Mouse (Mus musculus) kidney, embryonic 16.5 days (tissue): ENCODE measurements at regions not wholly inside any gene's neighbourhood (a gene's known extent, or its start where the extent isn't known, plus 50 kb on each side); places are given as distances from the start of the nearest gene placed in this dataset.

Experiments used
- ATAC-seq: fragments of 200-750 bp; cut with Nextera tagmentation; 2 replicates; pipeline ENCODE4 v1.8.0; 2017; ENCODE audit warnings: moderate TSS enrichment; ENCODE audit not compliant: low FRiP score, low TSS enrichment
- H3K27ac ChIP-seq: fragments of 300-500 bp; sonication (generic); 2 replicates; pipeline ENCODE4 v1.5.1; 2014; ENCODE audit warnings: low read length
- H3K27me3 ChIP-seq: fragments of 300-500 bp; sonication (generic); 2 replicates; pipeline ENCODE4 v1.6.1; 2014; ENCODE audit warnings: low read length, control low read depth, mixed read lengths; ENCODE audit not compliant: insufficient read depth
- H3K36me3 ChIP-seq: fragments of 300-500 bp; sonication (generic); 2 replicates; pipeline ENCODE4 v1.6.1; 2014; ENCODE audit warnings: low read length, control low read depth, mixed read lengths; ENCODE audit not compliant: insufficient read depth
- H3K4me1 ChIP-seq: fragments of 300-500 bp; sonication (generic); 2 replicates; pipeline ENCODE4 v1.6.1; 2014; ENCODE audit warnings: low read length, control low read depth, mixed read lengths; ENCODE audit not compliant: insufficient read depth
- H3K4me2 ChIP-seq: fragments of 300-500 bp; sonication (generic); replicated peaks from 2 replicates; pipeline ENCODE4 v1.6.1; 2014; ENCODE audit warnings: low read depth, low read length
- H3K4me3 ChIP-seq: fragments of 300-500 bp; sonication (generic); 2 replicates; pipeline ENCODE4 v1.5.1; 2014; ENCODE audit warnings: mild to moderate bottlenecking, low read length
- H3K9ac ChIP-seq: fragments of 300-500 bp; sonication (generic); replicated peaks from 2 replicates; pipeline ENCODE4 v1.6.1; 2014; ENCODE audit warnings: low read length
- H3K9me3 ChIP-seq: fragments of 300-500 bp; sonication (generic); 2 replicates; pipeline ENCODE4 v1.6.1; 2016; ENCODE audit warnings: low read length, control low read depth
- WGBS: fragments of 180-500 bp; shearing (Covaris S2); extraction: QIAGEN DNeasy Blood & Tissue Kit; methylation state at CpG from one replicate; pipeline ENCODE4 v1.1.7; 2014; 5-methylcytosine and 5-hydroxymethylcytosine counted together

DNA sequence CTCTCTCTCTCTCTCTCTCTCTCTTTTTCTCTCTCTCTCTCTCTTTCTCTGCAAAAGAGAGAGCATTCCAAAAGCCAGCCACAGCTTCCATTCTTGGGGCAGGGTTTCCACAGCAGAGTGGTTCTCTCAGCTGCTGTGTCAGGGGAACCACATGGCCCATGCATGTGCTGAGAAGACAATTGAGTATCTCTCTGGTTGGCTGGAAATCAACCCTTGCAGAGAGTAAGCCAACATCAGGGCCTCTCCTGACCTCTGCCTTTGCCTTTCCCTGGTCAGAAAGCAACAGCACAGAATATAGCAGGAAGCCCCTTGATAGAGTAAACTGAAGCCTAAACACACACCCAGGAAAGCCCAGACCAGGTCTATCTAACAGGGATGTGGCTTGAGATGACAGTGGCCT is 138.6 kb downstream of the Fgf18 start:
- Histone ChIP-seq H3K9me3 (no peaks in the 10 kb centered on the region), H3K27ac (no peak overlapping the region), H3K36me3 (no peaks in the 10 kb centered on the region), H3K4me3 (no peak overlapping the region), H3K4me2 (no peak overlapping the region), H3K9ac (no peak overlapping the region), H3K4me1 (0 out of 2 replicates have a peak, but pooled peaks cover 6% of the 10 kb centered on the region), H3K27me3 (no peaks in the 10 kb centered on the region)
- ATAC-seq: no peak

DNA sequence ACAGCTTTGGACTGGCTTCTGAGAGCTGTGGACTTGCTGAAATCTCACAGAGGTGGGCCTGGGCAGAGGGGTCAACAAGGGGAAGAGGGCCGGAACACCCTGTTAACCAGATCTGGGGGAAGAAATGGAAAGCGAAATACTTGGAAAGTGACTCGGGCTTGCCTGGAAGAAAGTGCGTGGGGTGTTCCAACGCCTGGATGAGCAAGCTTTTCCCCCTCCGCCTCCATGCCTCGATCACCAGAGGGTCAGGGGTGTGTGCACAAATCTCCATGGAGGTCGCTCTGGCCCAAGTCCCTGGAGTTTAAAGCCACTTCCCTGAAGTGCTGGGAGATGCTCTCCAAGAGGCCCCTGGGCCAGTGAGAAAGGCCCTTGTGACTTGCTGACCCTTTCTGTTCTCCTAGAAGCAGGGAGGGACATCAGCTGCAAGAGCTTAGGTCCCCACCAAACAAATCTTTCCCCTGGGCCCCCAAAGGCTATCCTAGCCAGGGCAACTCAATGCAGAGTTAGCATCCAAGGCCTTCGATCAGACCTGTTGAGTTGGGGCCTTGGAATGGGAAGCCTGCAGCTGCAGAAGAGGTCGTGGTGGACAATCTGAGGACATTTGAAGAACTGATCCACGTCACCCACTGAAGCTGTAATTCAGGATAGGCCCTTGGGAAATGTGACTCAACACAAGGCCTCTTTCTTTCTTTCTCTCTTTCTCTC is 139.2 kb downstream of the Fgf18 start:
- no peaks in the 10 kb centered on the region for H3K9me3 ChIP-seq
- H3K4me2 ChIP-seq: no peak overlapping the region
- H3K27me3 ChIP-seq: no peaks in the 10 kb centered on the region
- no peak overlapping the region for H3K9ac ChIP-seq
- no peaks in the 10 kb centered on the region for H3K4me1 ChIP-seq
- no peaks in the 10 kb centered on the region for H3K36me3 ChIP-seq
- no peak; the same call in 1 of the 2 replicates for ATAC-seq
- 56% methylated on average over 11 of the region's 11 CpGs for WGBS
- no peak overlapping the region for H3K27ac ChIP-seq
- H3K4me3 ChIP-seq: no peak overlapping the region

DNA sequence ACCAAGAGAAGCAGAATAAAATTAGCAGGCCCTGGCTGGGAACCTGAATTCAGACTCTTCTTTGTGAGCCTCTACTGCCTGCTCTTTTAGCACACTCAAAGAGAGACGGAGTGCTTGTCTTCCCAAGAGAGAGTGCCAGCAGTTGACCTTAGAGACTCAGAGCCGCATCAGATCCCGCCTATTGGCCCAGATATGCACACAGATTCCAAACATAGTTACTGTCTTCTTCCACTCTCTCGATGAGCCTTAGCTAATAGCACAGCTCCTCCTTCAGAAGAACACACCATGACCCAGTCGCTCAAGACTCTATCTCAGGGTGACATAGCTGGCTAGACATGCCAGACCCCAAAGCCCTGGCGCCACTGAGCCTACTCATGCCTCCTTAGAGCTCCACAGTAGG is 139.8 kb downstream of the Fgf18 start:
- ATAC-seq: no peak
- no peaks in the 10 kb centered on the region for H3K36me3 ChIP-seq
- no peak overlapping the region for H3K9ac ChIP-seq
- no peak overlapping the region for H3K4me3 ChIP-seq
- no peaks in the 10 kb centered on the region for H3K27me3 ChIP-seq
- H3K4me1 ChIP-seq: no peaks in the 10 kb centered on the region
- no peak overlapping the region for H3K4me2 ChIP-seq
- 77% methylated on average over 6 of the region's 6 CpGs for WGBS
- H3K27ac ChIP-seq: no peak overlapping the region
- no peaks in the 10 kb centered on the region for H3K9me3 ChIP-seq

DNA sequence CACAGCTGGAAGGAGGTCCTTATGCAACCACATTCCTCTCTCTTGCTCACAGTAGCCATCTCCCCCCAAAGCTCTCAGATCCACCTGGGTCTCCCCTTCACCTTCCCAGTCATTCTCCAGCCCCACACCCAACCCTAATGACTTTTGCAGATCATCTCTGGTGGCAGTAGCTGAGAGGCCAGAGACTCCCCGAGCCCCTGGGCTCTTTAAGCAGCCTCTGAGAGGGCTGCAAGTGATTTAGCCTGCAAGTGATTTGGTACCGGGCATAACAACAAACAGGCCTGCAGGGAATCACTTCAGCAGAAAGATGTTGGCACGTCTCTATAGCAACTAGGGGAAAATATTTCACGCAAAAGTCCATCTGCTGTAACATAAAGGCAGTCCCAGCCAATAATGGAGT is 142.0 kb downstream of the Fgf18 start:
- Histone ChIP-seq H3K27me3 (no peaks in the 10 kb centered on the region), H3K4me2 (no peak overlapping the region), H3K4me1 (no peaks in the 10 kb centered on the region), H3K36me3 (no peaks in the 10 kb centered on the region), H3K27ac (no peak overlapping the region), H3K9ac (no peak overlapping the region), H3K9me3 (no peaks in the 10 kb centered on the region), H3K4me3 (no peak overlapping the region)
- WGBS: 45% methylated on average over 4 of the region's 4 CpGs
- ATAC-seq: no peak

DNA sequence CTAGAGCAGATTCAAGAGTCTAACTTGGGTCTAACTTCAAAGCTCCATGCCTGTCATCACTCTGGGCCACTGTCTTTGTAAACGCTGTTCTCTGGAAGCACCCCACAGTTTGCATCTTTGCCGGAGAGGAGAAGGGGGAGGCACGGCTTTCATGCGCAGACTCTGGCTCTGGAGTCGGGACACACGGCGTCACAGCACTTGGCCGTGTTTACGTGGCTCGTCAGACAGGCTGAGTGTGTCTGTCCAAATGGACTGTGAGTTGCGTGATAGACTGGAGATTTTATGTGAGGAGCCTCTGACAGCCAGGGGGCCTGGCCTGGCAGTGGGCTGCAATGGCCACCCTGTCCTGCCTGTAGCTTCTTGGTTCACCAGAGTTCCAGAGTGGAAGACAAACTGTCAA is 142.6 kb downstream of the Fgf18 start:
- H3K27ac ChIP-seq: no peak overlapping the region
- no peak for ATAC-seq
- no peak overlapping the region for H3K4me3 ChIP-seq
- no peak overlapping the region for H3K4me2 ChIP-seq
- H3K9ac ChIP-seq: no peak overlapping the region
- H3K36me3 ChIP-seq: no peaks in the 10 kb centered on the region
- no peaks in the 10 kb centered on the region for H3K27me3 ChIP-seq
- H3K4me1 ChIP-seq: no peaks in the 10 kb centered on the region
- 80% methylated on average over 11 of the region's 11 CpGs for WGBS
- H3K9me3 ChIP-seq: no peaks in the 10 kb centered on the region

DNA sequence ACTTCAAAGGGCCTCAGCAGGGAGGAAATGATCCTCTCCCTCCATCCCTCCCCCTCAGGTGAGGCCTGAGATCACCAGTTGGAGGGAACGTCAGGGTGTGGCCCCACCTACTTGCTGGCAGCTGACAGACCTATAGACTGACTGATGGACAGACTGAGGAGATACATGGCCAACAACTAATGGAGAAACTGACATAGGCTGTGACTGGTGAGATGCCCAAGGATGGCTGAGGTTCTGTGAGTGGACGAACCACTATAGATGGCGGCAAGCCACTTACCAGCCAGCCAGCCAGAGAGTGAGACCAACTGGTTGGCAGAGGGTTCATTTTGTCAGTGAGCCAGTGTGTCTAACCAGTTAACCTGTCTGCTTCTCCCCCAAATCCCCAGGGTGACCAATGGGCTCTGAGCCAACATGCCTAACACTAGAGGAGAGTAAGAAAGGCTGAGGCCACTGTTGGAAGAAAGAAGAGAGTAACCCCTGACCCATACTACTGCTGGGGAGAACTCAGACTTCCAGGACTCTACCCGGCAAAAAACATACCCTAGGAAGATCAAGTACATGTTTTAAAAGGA is 147.4 kb downstream of the Fgf18 start:
- WGBS: 77% methylated on average over 4 of the region's 4 CpGs
- no peak; the same call in 1 of the 2 replicates for ATAC-seq
- no peaks in the 10 kb centered on the region for H3K27me3 ChIP-seq
- no peak overlapping the region for H3K4me2 ChIP-seq
- H3K4me3 ChIP-seq: no peak overlapping the region
- H3K9ac ChIP-seq: no peak overlapping the region
- H3K9me3 ChIP-seq: no peaks in the 10 kb centered on the region
- H3K27ac ChIP-seq: no peak overlapping the region
- H3K4me1 ChIP-seq: peaks cover 8% of the 10 kb centered on the region; the same call in 1 of the 2 replicates
- H3K36me3 ChIP-seq: no peaks in the 10 kb centered on the region

DNA sequence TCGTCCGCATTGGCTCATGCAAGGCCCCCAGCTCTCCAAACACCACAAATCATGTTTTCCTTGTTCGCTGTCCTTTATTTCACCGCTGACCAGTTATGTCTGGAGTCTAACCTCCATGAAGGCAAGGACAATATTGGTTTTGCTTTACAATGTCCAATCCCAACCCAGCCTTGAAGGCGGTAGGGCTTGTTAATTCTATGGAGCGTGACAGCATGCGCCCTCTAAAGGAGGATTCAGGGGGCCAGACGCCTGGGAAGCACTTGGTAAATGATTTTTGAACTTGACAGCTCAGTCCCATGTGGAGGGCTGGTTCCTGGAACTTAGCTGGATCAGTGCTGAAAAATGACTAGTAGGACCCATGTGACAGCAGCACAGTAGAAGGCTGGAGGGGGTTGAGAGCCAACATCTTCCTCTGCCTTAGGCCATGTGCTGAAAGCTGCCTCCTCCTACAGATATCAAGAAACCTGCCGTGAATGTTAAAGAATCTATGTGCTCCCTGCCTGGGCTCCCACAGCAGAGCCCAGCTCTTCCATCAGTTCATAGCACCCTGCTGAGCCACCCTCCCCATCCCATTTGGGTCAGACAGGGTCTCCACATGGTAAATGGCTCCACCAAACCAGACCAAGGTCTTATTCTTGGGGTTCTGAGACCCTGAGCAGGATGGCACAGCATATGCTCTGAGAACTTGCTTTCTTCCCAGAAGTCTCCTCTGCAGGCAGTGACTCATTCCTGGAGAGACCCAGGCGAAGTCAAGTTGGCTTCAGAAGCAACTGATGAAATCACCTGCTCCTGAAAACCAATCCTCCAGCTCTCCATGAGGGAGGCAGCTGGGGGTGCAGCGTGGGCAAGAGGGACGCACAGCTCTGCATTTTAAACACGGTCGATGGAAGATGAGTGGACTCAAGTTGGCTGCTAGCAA is 148.3 kb downstream of the Fgf18 start:
- no peak overlapping the region for H3K4me3 ChIP-seq
- H3K4me1 ChIP-seq: peaks cover 8% of the 10 kb centered on the region; the same call in 1 of the 2 replicates
- WGBS: 43% methylated on average over 14 of the region's 14 CpGs
- H3K4me2 ChIP-seq: no peak overlapping the region
- H3K27me3 ChIP-seq: no peaks in the 10 kb centered on the region
- H3K9ac ChIP-seq: no peak overlapping the region
- peak; percentile 57; the same call in 1 of the 2 replicates for ATAC-seq
- no peaks in the 10 kb centered on the region for H3K36me3 ChIP-seq
- no peaks in the 10 kb centered on the region for H3K9me3 ChIP-seq
- H3K27ac ChIP-seq: no peak overlapping the region

DNA sequence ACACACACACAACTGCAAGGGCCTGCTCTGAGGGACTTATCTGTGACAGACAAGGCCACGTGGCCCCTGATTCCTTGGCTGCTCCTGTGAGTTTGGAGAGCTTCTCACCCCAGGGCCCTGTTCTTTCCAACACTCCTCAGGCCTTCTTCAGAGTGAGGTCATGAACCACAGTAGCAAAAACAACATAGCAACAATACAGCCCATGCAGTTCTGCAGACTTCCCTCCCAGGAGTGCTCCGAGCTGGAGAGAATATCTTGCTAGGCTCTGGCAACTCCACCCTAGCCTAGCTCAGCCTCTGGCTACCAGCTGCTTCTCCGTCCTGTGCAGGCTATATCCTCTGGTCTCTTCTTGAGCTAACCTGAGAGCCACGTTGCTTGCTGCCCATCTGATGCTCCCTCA is 152.8 kb downstream of the Fgf18 start:
- H3K4me2 ChIP-seq: no peak overlapping the region
- H3K36me3 ChIP-seq: no peaks in the 10 kb centered on the region
- no peak for ATAC-seq
- no peak overlapping the region for H3K4me3 ChIP-seq
- no peaks in the 10 kb centered on the region for H3K9me3 ChIP-seq
- H3K27ac ChIP-seq: no peak overlapping the region
- H3K27me3 ChIP-seq: no peaks in the 10 kb centered on the region
- H3K4me1 ChIP-seq: peaks cover 7% of the 10 kb centered on the region; the same call in 1 of the 2 replicates
- WGBS: 63% methylated on average over 4 of the region's 4 CpGs
- H3K9ac ChIP-seq: no peak overlapping the region

DNA sequence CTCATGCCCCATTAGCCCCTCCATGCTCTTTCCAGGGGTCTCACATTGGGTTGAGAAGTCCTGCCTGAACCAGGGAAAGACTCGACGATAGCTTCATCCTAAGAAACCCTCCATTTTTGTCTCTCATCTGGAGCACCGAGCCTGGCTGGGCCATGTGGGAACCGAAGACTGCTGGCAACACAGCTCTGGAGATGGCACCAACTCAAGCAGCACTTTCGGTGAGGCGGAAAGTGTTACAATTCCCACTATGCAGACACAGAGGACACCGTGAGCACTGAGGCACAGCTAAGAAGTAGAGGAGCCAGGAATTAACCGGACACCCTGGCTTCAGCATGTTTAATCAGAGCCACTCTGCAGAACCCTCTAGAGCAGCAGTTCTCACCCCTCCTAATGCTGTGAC is 153.8 kb downstream of the Fgf18 start:
- H3K27me3 ChIP-seq: no peaks in the 10 kb centered on the region
- ATAC-seq: no peak
- H3K4me3 ChIP-seq: no peak overlapping the region
- no peaks in the 10 kb centered on the region for H3K4me1 ChIP-seq
- no peak overlapping the region for H3K27ac ChIP-seq
- H3K36me3 ChIP-seq: no peaks in the 10 kb centered on the region
- H3K9me3 ChIP-seq: no peaks in the 10 kb centered on the region
- no peak overlapping the region for H3K4me2 ChIP-seq
- 70% methylated on average over 8 of the region's 8 CpGs for WGBS
- no peak overlapping the region for H3K9ac ChIP-seq
